Mouse (Mus musculus): ENCODE data around the gene 4930402H24Rik.

DNA sequence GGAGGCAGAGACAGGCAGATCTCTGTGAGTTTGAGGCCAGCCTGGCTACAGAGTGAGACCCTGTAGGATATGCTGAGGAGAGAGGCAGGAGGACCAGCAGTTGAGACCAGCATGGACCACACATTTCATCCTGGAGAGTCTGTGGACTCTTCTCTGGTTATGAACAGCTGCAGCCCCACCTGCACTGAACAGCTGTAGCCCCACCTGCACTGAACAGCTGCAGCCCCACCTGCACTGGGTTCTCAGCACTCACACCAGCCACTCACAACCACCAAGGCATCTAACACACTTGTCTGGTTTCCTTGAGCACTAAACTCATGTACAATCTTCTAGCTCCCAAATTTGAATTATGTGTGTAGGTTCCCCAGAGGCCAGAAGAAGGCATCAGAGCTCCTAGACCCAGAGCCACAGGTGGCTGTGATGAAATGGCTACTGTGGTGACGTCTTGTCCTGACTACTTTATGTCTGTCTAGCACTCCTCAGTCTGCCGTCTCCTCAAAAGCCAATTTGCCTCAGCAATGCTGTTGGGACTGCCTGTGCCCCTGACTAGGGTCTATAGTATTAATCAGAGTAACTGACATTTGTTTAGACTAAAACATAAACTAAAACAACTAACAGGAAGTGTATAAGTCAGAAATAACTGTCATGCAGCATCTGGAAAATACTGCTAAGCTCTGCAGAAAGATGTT is 125.4 kb downstream of the 4930402H24Rik start:
- TF ChIP-seq CTCF (IDR thresholded peaks at IDR 0.05; ENCODE audit: control insufficient read depth, insufficient read depth, insufficient replicate concordance, low read depth, low read length) (no peak), POLR2A (IDR thresholded peaks at IDR 0.05; ENCODE audit: control insufficient read depth, low read depth, low read length) (no peak)
